Mouse (Mus musculus) heart, embryonic 12.5 days (tissue): ENCODE data around the gene Syde1. TPM values are rescaled to one million over a fixed set of nuclear protein-coding genes. Genes with fewer than 3 reads are reported as not detected.
A peak's percentile ranks its signal among the peaks of the same experiment; 100 is the strongest.
"Not testable (repeated sequence)": the region's sequence is repeated elsewhere in the genome, so short reads cannot be mapped to it uniquely, and the experiment has no call there.

Experiments
- ATAC-seq: fragments of 200-750 bp; cut with Nextera tagmentation; 2 replicates; pipeline ENCODE4 v1.8.0; 2017; ENCODE audit warnings: moderate TSS enrichment, moderate library complexity; ENCODE audit not compliant: insufficient number of reproducible peaks, low FRiP score
- H3K27ac ChIP-seq: fragments of 300-500 bp; sonication (generic); 2 replicates; pipeline ENCODE4 v1.5.1; 2016; ENCODE audit warnings: mild to moderate bottlenecking, moderate library complexity; ENCODE audit not compliant: poor library complexity, severe bottlenecking
- H3K27me3 ChIP-seq: fragments of 300-500 bp; sonication (generic); replicated peaks from 2 replicates; pipeline ENCODE4 v1.6.1; 2016; ENCODE audit warnings: mild to moderate bottlenecking, moderate library complexity
- H3K36me3 ChIP-seq: fragments of 300-500 bp; sonication (generic); 2 replicates; pipeline ENCODE4 v1.6.1; 2016; ENCODE audit warnings: mild to moderate bottlenecking, moderate library complexity
- H3K4me1 ChIP-seq: fragments of 300-500 bp; sonication (generic); replicated peaks from 2 replicates; pipeline ENCODE4 v1.6.1; 2016; ENCODE audit warnings: mild to moderate bottlenecking
- H3K4me2 ChIP-seq: fragments of 300-500 bp; sonication (generic); 2 replicates; pipeline ENCODE4 v1.6.1; 2016; ENCODE audit warnings: mild to moderate bottlenecking, moderate library complexity
- H3K4me3 ChIP-seq: fragments of 300-500 bp; sonication (generic); 2 replicates; pipeline ENCODE4 v1.5.1; 2016; ENCODE audit warnings: mild to moderate bottlenecking
- H3K9ac ChIP-seq: fragments of 300-500 bp; sonication (generic); 2 replicates; pipeline ENCODE4 v1.6.1; 2016; ENCODE audit warnings: mild to moderate bottlenecking, moderate library complexity
- H3K9me3 ChIP-seq: fragments of 300-500 bp; sonication (generic); replicated peaks from 2 replicates; pipeline ENCODE4 v1.6.1; 2016; ENCODE audit warnings: mild to moderate bottlenecking, moderate library complexity
- WGBS: fragments of 180-500 bp; shearing (Covaris S2); methylation state at CpG from one replicate; pipeline ENCODE4 v1.1.7; 2016; 5-methylcytosine and 5-hydroxymethylcytosine counted together
- polyA plus RNA-seq: library from polyadenylated mRNA; unstranded; fragments of >200 nt; fragmentation: Nextera tagmentation; extraction: Ambion mirVana; gene quantifications from 2 replicates; pipeline ENCODE4 v1.2.1, GENCODE M21; 2016

Gene Syde1
- polyA plus RNA-seq = 14.2 and 15.3 TPM in 2 replicates

DNA sequence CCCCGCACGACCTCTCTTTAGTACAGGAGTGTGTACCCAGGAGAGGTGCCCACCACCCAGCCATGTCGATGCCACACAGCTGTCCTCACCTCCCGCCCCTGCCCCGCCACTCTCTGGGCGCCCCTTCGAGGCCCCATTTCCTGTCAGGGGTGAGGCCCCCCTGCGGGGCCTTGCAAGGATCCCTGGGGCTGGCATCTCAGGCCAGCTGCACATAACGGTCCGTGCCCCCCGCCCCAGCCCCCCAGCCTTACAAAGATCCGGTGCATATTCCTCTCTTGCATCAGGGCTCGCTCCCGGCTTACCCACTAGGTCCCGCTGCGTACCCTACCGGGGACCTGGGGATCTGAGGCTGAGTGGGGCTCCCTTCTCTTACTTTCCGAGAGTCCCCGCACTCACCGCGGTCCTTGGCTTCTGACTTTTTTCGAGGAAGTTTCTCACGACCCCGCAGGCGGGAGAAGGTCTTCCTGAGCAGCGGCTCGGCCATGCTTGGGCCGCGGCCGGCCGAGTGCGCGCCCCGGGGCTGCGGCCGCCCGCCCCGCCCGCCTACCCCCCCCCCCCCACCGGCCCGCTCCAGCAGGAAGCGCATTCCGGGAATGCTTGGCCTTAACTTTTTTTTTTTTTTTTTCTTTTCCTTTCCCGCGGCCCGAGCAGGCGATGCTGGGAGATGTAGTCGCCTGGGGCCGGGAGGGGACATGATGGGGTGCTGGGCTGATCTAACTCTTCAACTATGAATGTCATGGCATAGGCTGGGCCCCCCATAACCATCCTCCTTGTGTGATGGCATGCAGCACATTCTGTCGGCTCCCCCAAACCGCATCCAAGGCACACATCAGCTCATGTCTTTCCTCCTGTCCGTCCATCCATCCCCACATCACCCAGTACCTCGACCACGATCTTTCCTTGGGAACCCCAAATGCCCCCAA is at the start of gene Syde1:
Gene Syde1 (minus strand): TSS at position 559 of the 923 bp plus-strand sequence.
- H3K27me3 ChIP-seq = no peaks in the 10 kb centered on the region; the same call in 1 of the 2 replicates
- H3K9me3 ChIP-seq = no peaks in the 10 kb centered on the region
- ATAC-seq = peak; percentile 79
- peak within 1 kb of the TSS; percentile 84 for H3K4me2 ChIP-seq
- peak within 1 kb of the TSS; percentile 88 for H3K4me3 ChIP-seq
- H3K27ac ChIP-seq = peak within 1 kb of the TSS; percentile 93
- H3K4me1 ChIP-seq = peaks cover 12% of the 10 kb centered on the region
- H3K9ac ChIP-seq = peak within 1 kb of the TSS; percentile 89
- 5% methylated on average over 41 of the region's 54 CpGs for WGBS
- peaks cover 32% of the 10 kb centered on the region for H3K36me3 ChIP-seq

DNA sequence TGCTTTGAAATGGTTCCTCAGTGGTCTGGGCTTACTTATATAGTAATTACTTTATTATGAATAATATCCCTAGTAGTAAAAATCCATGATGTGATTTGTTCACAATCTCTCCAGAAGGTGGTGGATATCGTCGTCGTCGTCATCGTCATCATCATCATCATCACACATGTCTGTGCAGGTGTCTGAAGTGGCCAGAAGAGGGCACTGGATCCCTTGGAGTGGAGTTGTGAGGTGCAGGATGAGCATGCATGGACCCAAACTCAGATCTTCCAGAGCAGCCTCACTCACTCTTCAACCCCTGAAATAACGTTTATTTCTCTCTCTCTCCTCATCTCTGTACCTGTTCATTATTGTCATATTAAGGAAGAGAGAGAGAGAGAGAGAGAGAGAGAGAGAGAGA is 40.5 kb upstream of the Syde1 start:
- 14% methylated on average over 6 of the region's 6 CpGs for WGBS
- H3K9me3 ChIP-seq = no peaks in the 10 kb centered on the region

DNA sequence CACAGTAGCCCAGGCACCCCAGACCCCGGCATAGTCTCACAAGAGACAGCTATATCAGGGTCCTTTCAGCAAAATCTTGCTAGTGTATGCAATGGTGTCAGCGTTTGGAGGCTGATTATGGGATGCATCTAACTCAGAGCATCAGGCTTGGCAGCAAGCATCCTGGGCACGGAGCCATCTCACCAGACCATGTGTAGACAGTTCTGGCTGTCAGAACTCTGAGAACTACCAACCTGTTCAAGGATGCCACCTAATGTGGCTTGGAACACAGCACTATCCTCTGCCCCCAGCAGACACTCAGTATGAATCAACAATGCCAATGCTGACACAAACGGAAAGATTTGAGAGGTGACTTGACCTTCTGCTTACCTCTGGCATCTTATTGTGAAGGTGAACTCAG is 38.4 kb upstream of the Syde1 start:
- H3K4me2 ChIP-seq = no peak overlapping the region
- ATAC-seq = no peak
- no peaks in the 10 kb centered on the region for H3K9me3 ChIP-seq
- no peaks in the 10 kb centered on the region for H3K4me1 ChIP-seq
- H3K27ac ChIP-seq = no peak overlapping the region
- H3K9ac ChIP-seq = no peak overlapping the region
- no peaks in the 10 kb centered on the region for H3K36me3 ChIP-seq
- no peaks in the 10 kb centered on the region; the same call in 1 of the 2 replicates for H3K27me3 ChIP-seq
- no peak overlapping the region for H3K4me3 ChIP-seq
- 74% methylated on average over 4 of the region's 4 CpGs for WGBS

More for the DNA sequence above, 40.5 kb upstream of the Syde1 start:
- Histone ChIP-seq H3K4me1 (no peaks in the 10 kb centered on the region), H3K4me3 (no peak overlapping the region), H3K36me3 (no peaks in the 10 kb centered on the region), H3K27me3 (no peaks in the 10 kb centered on the region), H3K27ac (no peak overlapping the region), H3K9ac (no peak overlapping the region), H3K4me2 (no peak overlapping the region)
- no peak for ATAC-seq

DNA sequence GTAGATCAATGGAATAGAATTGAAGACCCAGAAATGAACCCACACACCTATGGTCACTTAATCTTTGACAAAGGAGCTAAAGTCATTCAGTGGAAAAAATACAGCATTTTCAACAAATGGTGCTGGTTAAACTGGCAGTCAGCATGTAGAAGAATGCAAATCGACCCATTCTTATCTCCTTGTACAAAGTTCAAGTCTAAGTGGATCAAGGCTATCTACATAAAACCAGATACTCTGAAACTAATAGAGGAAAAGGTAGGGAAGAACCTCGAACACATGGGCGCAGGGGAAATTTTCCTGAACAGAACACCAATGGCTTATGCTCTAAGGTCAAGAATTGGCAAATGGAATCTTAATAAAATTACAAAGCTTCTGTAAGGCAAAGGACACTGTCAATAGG is 31.4 kb upstream of the Syde1 start:
- not testable (repeated sequence) for ATAC-seq, H3K27ac ChIP-seq, H3K9ac ChIP-seq, H3K36me3 ChIP-seq, H3K4me3 ChIP-seq, H3K4me2 ChIP-seq, H3K27me3 ChIP-seq, H3K9me3 ChIP-seq, H3K4me1 ChIP-seq
- 67% methylated on average over 3 of the region's 3 CpGs for WGBS

DNA sequence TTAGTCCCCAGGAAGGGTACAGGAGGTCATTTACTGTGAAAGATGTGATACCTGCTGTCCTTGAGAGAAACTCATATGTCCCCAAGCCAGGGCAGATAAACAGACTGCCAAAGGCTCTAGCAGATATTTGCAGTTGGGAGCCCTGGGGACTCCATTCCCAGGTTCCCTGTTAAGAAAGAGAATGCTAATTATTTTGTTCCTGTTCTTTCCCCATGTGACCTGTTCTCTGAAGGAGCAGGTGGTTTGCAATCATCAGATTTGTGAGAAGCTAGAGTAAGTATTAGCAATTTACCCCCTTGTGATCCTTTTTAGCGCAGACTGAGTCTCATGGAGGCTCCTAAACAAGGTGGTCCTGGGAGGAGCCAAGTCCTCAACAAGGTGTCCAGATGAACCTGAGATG is 26.2 kb upstream of the Syde1 start, which contains the start of gene Olfr1357:
Gene Olfr1357 (minus strand): TSS at position 101 of the 400 bp plus-strand sequence.
- Histone ChIP-seq H3K9ac (no peak within 1 kb of the TSS), H3K9me3 (no peaks in the 10 kb centered on the region), H3K36me3 (no peaks in the 10 kb centered on the region), H3K4me3 (no peak within 1 kb of the TSS), H3K27me3 (no peaks in the 10 kb centered on the region), H3K27ac (no peak within 1 kb of the TSS), H3K4me1 (no peaks in the 10 kb centered on the region), H3K4me2 (no peak within 1 kb of the TSS)
- ATAC-seq = no peak
- 86% methylated on average over 1 of the region's 1 CpGs for WGBS

DNA sequence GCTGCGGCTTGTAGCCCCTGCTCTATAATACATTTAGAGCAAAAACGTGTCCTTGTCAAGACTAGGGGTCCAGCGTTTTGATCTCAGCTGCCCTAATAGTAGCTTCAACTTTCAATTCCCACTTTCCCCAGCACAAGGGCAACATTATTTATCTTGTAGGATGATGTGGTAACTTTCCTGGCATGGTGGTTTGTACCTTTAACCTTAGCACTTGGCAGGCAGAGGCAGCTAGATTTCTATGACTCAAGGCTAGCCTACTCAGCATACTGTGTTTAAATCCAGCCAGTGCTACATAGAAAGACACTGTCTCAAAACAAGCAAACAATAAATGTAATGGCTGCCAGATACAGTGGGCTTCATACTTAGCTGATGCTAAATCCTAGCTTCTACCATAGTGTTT is 15.8 kb upstream of the Syde1 start:
- no peak overlapping the region for H3K4me3 ChIP-seq
- ATAC-seq = no peak
- no peak overlapping the region for H3K9ac ChIP-seq
- WGBS = 69% methylated on average over 3 of the region's 3 CpGs
- H3K27ac ChIP-seq = no peak overlapping the region
- no peaks in the 10 kb centered on the region for H3K36me3 ChIP-seq
- H3K4me2 ChIP-seq = no peak overlapping the region
- H3K27me3 ChIP-seq = peaks cover 3% of the 10 kb centered on the region; the same call in 1 of the 2 replicates
- H3K4me1 ChIP-seq = no peaks in the 10 kb centered on the region
- no peaks in the 10 kb centered on the region for H3K9me3 ChIP-seq

DNA sequence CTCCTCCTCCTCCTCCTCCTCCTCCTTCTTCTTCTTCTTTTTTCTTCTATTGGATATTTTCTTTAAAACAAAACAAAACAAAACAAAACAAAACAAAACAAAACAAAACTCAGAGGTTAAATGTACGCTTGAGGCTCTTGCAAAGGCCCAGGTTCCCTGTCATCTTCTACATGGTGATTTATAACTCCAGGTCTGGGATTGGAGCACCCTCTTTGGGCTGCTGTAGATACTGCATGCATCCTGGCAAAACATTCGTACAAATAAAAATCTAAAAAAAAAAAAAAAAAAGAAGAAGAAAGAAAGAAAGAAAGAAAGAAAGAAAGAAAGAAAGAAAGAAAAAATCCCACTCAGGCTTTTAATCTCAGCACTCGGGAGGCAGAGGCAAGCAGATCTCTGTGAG is 13.3 kb upstream of the Syde1 start:
- Histone ChIP-seq H3K27ac (no peak overlapping the region), H3K4me3 (no peak overlapping the region), H3K36me3 (no peaks in the 10 kb centered on the region), H3K4me2 (no peak overlapping the region), H3K9me3 (no peaks in the 10 kb centered on the region), H3K27me3 (no peaks in the 10 kb centered on the region), H3K4me1 (no peaks in the 10 kb centered on the region), H3K9ac (no peak overlapping the region)
- WGBS = 28% methylated on average over 3 of the region's 3 CpGs
- ATAC-seq = no peak

DNA sequence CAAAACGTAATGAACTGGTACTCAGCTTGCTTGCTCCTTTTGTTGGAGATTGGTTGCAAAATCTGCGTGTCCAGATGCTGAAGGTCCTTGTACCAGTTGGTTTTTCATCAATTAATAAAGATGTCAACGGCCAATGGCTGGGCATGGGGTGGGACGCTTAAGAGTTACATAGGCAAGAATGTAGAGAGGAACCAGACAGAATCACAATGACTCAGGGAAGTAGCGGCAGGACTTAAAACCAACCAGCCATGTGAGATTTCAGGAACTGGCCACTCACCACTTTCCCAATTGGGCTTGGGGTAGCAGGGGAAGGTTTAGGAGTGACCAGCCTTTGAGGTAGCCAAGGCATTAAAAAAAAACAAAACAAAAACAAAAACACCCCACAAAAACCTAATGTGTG is 8.1 kb upstream of the Syde1 start:
- Histone ChIP-seq H3K27ac (no peak overlapping the region), H3K27me3 (no peaks in the 10 kb centered on the region; the same call in 1 of the 2 replicates), H3K9me3 (no peaks in the 10 kb centered on the region), H3K4me1 (no peaks in the 10 kb centered on the region), H3K36me3 (no peaks in the 10 kb centered on the region), H3K4me2 (no peak overlapping the region), H3K4me3 (no peak overlapping the region), H3K9ac (no peak overlapping the region)
- ATAC-seq = no peak
- WGBS = 77% methylated on average over 5 of the region's 5 CpGs

DNA sequence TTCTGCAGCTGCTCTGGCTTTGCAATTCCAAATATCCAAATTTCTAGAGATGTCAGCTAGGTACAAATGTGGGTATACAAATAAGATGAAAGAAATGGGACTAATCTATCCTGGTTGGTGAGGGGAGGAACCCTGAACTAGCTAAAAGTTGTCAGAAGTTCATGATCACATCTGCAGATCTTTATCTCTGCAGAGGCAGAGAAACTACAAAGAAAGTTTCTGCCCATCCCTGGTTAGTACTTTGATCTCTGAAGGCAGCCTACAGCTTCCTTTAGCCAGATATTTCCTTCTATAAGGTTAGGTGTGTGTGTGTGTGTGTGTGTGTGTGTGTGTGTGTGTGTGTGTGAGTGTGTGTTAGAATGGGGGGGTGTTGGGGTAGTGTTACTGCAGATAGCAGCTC is 2.8 kb upstream of the Syde1 start:
- Histone ChIP-seq H3K4me1 (peaks cover 11% of the 10 kb centered on the region), H3K9me3 (no peaks in the 10 kb centered on the region), H3K4me3 (no peak overlapping the region), H3K27me3 (no peaks in the 10 kb centered on the region; the same call in 1 of the 2 replicates), H3K4me2 (no peak overlapping the region), H3K36me3 (peaks cover 5% of the 10 kb centered on the region), H3K27ac (no peak overlapping the region), H3K9ac (no peak overlapping the region)
- ATAC-seq = no peak

DNA sequence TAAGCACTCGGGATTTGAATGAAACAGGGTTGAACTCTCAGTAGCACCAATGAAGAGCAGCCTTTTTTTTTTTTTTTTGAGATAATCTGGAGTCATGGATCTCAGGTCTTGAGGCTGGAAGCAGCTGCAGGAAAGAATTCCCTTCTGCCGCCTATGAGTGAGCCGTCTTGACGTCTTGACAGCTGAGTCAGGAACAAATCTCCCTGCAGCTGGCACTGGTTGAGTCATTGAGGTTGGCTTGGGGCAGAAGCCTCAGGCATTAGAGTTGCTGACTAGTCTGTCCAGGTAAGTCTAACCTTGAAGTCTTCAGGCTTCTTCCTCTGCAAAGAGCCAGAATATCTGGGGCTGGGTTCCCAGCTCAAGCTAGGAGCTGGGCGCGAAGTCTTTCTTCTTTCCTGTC is 2.4 kb upstream of the Syde1 start:
- peaks cover 10% of the 10 kb centered on the region for H3K36me3 ChIP-seq
- H3K4me3 ChIP-seq = no peak overlapping the region

DNA sequence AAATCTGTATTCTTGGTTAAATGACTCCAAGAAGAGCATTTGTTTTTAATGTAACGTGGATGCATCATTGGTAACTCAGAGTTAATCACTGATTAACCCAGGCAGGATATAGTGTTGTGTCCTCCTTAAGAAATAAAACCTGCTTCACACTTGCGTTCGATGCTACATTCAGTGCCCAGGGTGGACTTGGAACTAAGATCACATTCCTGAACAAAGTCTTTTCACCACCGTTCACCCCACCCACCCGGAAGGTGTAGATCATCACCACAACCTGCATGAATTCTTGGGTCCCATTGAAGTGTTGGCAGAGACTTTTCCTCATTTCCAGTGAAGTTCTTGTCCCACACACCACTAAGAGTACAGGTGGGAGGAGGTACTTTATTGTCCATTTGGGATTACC is 2.0 kb upstream of the Syde1 start:
- no peak overlapping the region for H3K4me3 ChIP-seq
- H3K9me3 ChIP-seq = no peaks in the 10 kb centered on the region
- no peak for ATAC-seq
- no peak overlapping the region for H3K27ac ChIP-seq
- peaks cover 14% of the 10 kb centered on the region for H3K36me3 ChIP-seq
- 84% methylated on average over 5 of the region's 5 CpGs for WGBS
- H3K4me2 ChIP-seq = no peak overlapping the region
- no peaks in the 10 kb centered on the region; the same call in 1 of the 2 replicates for H3K27me3 ChIP-seq
- peaks cover 12% of the 10 kb centered on the region for H3K4me1 ChIP-seq
- no peak overlapping the region for H3K9ac ChIP-seq

More for the DNA sequence above, 2.4 kb upstream of the Syde1 start:
- 63% methylated on average over 6 of the region's 6 CpGs for WGBS
- H3K9ac ChIP-seq = no peak overlapping the region
- peaks cover 12% of the 10 kb centered on the region for H3K4me1 ChIP-seq
- H3K9me3 ChIP-seq = no peaks in the 10 kb centered on the region
- no peak overlapping the region for H3K27ac ChIP-seq
- no peaks in the 10 kb centered on the region; the same call in 1 of the 2 replicates for H3K27me3 ChIP-seq
- ATAC-seq = no peak
- no peak overlapping the region for H3K4me2 ChIP-seq
